Mouse (Mus musculus) intestine, postnatal 0 days (tissue): ENCODE measurements around the gene Dusp6. TPM values are rescaled to one million over a fixed set of nuclear protein-coding genes. Genes with fewer than 3 reads are reported as not detected.
A peak's percentile ranks its signal among the peaks of the same experiment; 100 is the strongest.

Experiments used
- ATAC-seq: fragments of 200-750 bp; cut with Nextera tagmentation; 2 replicates; pipeline ENCODE4 v1.8.0; 2017; ENCODE audit warnings: mild to moderate bottlenecking, moderate TSS enrichment, moderate library complexity
- H3K27ac ChIP-seq: fragments of 300-500 bp; sonication (generic); 2 replicates; pipeline ENCODE4 v1.5.1; 2014; ENCODE audit warnings: mild to moderate bottlenecking, low read depth, low read length, moderate library complexity
- H3K27me3 ChIP-seq: fragments of 300-500 bp; sonication (generic); replicated peaks from 2 replicates; pipeline ENCODE4 v1.6.1; 2014; ENCODE audit warnings: low read length, mixed read lengths; ENCODE audit not compliant: control insufficient read depth, insufficient read depth
- H3K36me3 ChIP-seq: fragments of 300-500 bp; sonication (generic); 2 replicates; pipeline ENCODE4 v1.6.1; 2014; ENCODE audit warnings: mild to moderate bottlenecking, moderate library complexity; ENCODE audit not compliant: control insufficient read depth, insufficient read depth
- H3K4me1 ChIP-seq: fragments of 300-500 bp; sonication (generic); replicated peaks from 2 replicates; pipeline ENCODE4 v1.6.1; 2014; ENCODE audit warnings: antibody characterized with exemption, low read length, mixed read lengths; ENCODE audit not compliant: control insufficient read depth, insufficient read depth
- H3K4me2 ChIP-seq: fragments of 300-500 bp; sonication (generic); replicated peaks from 2 replicates; pipeline ENCODE4 v1.6.1; 2014; ENCODE audit warnings: low read depth, mild to moderate bottlenecking, moderate library complexity
- H3K4me3 ChIP-seq: fragments of 300-500 bp; sonication (generic); 2 replicates; pipeline ENCODE4 v1.5.1; 2014; ENCODE audit warnings: low read depth, low read length
- H3K9ac ChIP-seq: fragments of 300-500 bp; sonication (generic); 2 replicates; pipeline ENCODE4 v1.6.1; 2014; ENCODE audit warnings: mild to moderate bottlenecking, low read depth, low read length
- H3K9me3 ChIP-seq: fragments of 300-500 bp; sonication (generic); 2 replicates; pipeline ENCODE4 v1.6.1; 2016; ENCODE audit warnings: mixed run types; ENCODE audit not compliant: control insufficient read depth
- CTCF ChIP-seq: sonication (generic); IDR thresholded peaks from 2 replicates; pipeline ENCODE4 v1.5.1; 2016; ENCODE audit warnings: low read depth, mild to moderate bottlenecking, control low read depth, antibody characterized with exemption, moderate library complexity
- WGBS: fragments of 180-500 bp; shearing (Covaris S2); extraction: QIAGEN DNeasy Blood & Tissue Kit; methylation state at CpG from one replicate; pipeline ENCODE4 v1.1.7; 2014; 5-methylcytosine and 5-hydroxymethylcytosine counted together
- polyA plus RNA-seq: library from polyadenylated mRNA; unstranded; fragments of >200 nt; fragmentation: Nextera tagmentation; extraction: Ambion mirVana; gene quantifications from 2 replicates; pipeline ENCODE4 v1.2.1, GENCODE M21; 2015

Dusp6 gene
- polyA plus RNA-seq, 1 experiment from 2014 or later, result 27.9 TPM

- Histone ChIP-seq H3K27me3 (no peaks in the 10 kb centered on the region), H3K27ac (peak overlapping the region; percentile 85), H3K4me1 (no peaks in the 10 kb centered on the region; the same call in 1 of the 2 replicates), H3K9me3 (no peaks in the 10 kb centered on the region), H3K4me3 (no peak overlapping the region), H3K4me2 (no peak overlapping the region), H3K9ac (no peak overlapping the region), H3K36me3 (no peaks in the 10 kb centered on the region)
- ATAC-seq, result 0 out of 2 replicates have a peak, but pooled peaks have one; percentile 20
- 43% methylated on average over 5 of the region's 5 CpGs for WGBS
- no peak for TF ChIP-seq CTCF
Observed at GRCm38 (mm10) chr10:99257531-99257930, 5.5 kb upstream of the Dusp6 start.

DNA sequence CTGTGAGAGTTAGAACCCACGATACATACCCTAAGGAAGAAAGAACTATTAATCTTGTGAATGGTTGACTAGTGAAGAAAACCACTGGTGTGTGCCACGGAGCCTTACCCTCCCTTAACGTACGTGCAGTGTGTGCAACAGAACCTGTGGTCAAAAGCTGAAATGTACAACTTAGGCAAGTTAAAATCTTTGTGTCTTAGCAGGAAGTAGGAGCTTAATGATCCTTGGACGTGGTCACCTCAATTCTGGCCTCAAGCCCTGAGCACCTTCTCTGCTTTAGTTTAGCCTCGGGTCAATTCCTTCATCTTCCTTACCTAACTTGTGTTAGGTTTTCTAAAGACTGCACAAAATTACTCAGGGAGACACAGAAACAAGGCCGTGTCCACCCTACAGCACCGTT lies 3.2 kb upstream of the Dusp6 start:
- H3K27ac ChIP-seq, result peak overlapping the region; percentile 42; the same call in 1 of the 2 replicates
- peak overlapping the region; percentile 88; the same call in 1 of the 2 replicates for H3K4me2 ChIP-seq
- WGBS, result 80% methylated on average over 8 of the region's 8 CpGs

DNA sequence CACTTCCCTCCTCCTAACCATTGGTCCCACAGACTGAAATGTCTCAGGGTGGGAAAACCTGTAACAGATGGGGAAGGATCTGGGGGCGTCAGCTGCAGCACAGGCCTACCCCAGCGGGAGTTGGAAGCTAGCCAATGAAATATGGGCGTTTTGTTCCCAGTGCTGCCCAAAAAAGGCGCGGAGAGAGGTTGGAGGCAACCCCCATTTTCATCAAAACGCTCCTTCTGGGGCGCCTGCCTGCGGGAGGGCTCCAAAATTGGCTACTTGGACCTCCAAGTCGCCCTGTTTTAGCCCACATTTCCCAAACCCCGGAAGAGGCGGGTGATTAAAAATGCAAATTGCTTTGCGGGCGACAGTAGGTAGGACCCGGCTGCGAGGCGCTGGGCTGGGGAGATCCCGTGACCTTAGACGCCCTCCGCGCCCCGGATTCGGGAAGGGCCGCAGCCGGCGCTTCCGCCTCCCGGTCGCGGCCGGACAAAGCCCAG lies 1.8 kb upstream of the Dusp6 start:
- no peaks in the 10 kb centered on the region for H3K9me3 ChIP-seq
- H3K27ac ChIP-seq, result peak overlapping the region; percentile 97
- TF ChIP-seq CTCF, result no peak
- peak overlapping the region; percentile 91 for H3K4me3 ChIP-seq
- WGBS, result under 1% methylated on average over 30 of the region's 30 CpGs
- H3K9ac ChIP-seq, result peak overlapping the region; percentile 88
- H3K4me1 ChIP-seq, result no peaks in the 10 kb centered on the region; the same call in none of the 2 replicates
- ATAC-seq, result peak; percentile 12
- H3K4me2 ChIP-seq, result peak overlapping the region; percentile 88
- peaks cover 2% of the 10 kb centered on the region for H3K36me3 ChIP-seq
- no peaks in the 10 kb centered on the region for H3K27me3 ChIP-seq

More for the DNA sequence above, 3.2 kb upstream of the Dusp6 start:
- no peak overlapping the region for H3K4me3 ChIP-seq
- ATAC-seq, result no peak
- no peaks in the 10 kb centered on the region for H3K9me3 ChIP-seq
- no peaks in the 10 kb centered on the region for H3K36me3 ChIP-seq
- H3K9ac ChIP-seq, result no peak overlapping the region
- no peak for TF ChIP-seq CTCF
- no peaks in the 10 kb centered on the region; the same call in 1 of the 2 replicates for H3K4me1 ChIP-seq
- H3K27me3 ChIP-seq, result no peaks in the 10 kb centered on the region

DNA sequence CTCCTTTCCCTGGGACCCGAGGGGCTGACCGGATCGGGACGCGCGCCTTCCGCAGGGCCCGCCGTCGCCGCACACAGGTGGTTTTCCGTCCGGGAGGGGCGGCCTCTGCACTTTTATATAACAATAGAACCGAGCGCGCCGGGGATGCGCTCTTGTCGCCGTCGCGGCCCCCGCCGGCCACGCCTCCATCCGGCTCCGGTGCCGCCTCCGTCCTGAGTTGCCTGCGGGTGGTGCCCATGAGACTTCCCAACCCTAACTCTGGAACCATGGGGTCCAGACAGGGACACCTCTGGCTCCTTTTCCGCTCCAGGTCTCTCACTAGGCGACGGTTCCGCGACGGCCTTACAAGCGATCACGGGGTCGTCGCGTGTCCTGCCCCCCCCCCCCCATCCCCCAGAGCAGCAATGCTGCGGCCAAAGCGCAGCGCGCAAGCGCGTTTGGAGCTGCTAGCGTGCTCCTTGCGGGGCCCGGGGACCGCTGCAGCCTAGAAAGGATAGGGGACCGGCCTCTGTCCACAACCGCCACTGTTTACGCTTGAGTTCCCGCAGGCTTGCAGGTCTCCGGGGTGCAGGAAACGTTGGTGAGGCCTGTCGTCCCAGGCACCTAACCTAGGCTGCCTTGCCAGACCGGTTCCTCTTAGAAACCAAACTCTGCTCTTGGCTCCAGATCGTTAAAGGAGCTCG lies 1.3 kb upstream of the Dusp6 start:
- H3K4me2 ChIP-seq, result peak overlapping the region; percentile 88
- peak; percentile 67 for ATAC-seq
- H3K9ac ChIP-seq, result peak overlapping the region; percentile 88
- under 1% methylated on average over 62 of the region's 62 CpGs for WGBS
- TF ChIP-seq CTCF, result peak; percentile 47; the same call in 1 of the 2 replicates
- H3K4me1 ChIP-seq, result no peaks in the 10 kb centered on the region; the same call in none of the 2 replicates
- H3K9me3 ChIP-seq, result no peaks in the 10 kb centered on the region
- peak overlapping the region; percentile 91 for H3K4me3 ChIP-seq
- H3K27ac ChIP-seq, result peak overlapping the region; percentile 97
- no peaks in the 10 kb centered on the region for H3K27me3 ChIP-seq
- peaks cover 8% of the 10 kb centered on the region for H3K36me3 ChIP-seq

GRCm38 (mm10) chr10:99262319-99262866 lies 638 bp upstream of the Dusp6 start:
- under 1% methylated on average over 20 of the region's 20 CpGs for WGBS

More at GRCm38 (mm10) chr10:99262319-99262866, 638 bp upstream of the Dusp6 start:
- Histone ChIP-seq H3K9me3 (no peaks in the 10 kb centered on the region), H3K27ac (peak overlapping the region; percentile 97), H3K4me3 (peak overlapping the region; percentile 91), H3K27me3 (no peaks in the 10 kb centered on the region), H3K4me2 (peak overlapping the region; percentile 88), H3K36me3 (peaks cover 8% of the 10 kb centered on the region), H3K4me1 (no peaks in the 10 kb centered on the region; the same call in none of the 2 replicates), H3K9ac (peak overlapping the region; percentile 88)
- TF ChIP-seq CTCF, result no peak
- no peak for ATAC-seq
